Mouse (Mus musculus): ENCODE measurements around the gene Gm2001. TPM values are rescaled to one million over a fixed set of nuclear protein-coding genes. Genes with fewer than 3 reads are reported as not detected.
"Not testable (repeated sequence)": the region's sequence is repeated elsewhere in the genome, so short reads cannot be mapped to it uniquely, and the experiment has no call there.

The Gm2001 gene
- polyA plus RNA-seq (2012; rRNA removed): not detected in 2 replicates

DNA sequence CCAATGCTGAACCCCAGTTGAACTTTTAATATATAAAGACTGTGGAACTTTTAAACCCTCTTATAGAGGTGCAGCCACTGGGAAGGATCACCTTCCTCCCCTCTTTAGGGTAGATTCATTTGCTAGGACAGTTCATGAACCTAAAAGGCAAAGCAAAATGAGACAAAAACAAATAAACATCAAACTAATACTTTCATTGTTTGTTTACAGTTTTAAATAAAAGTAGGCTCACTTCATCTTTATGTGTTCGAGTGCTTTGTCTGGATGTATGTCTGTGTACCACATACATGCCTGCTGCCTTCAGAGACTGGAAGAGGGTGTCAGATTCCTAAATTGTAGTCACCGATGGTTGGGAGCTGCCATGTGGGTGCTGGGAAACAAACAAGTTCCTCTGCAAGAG, at the start of gene Gm2001:
Gm2001 (minus strand) TSS at position 101 of the 400 bp plus-strand sequence.
- DNase-seq (ENCODE audit: extremely low spot score in 1 of 2, low spot score in 1 of 2): not testable (repeated sequence)

DNA sequence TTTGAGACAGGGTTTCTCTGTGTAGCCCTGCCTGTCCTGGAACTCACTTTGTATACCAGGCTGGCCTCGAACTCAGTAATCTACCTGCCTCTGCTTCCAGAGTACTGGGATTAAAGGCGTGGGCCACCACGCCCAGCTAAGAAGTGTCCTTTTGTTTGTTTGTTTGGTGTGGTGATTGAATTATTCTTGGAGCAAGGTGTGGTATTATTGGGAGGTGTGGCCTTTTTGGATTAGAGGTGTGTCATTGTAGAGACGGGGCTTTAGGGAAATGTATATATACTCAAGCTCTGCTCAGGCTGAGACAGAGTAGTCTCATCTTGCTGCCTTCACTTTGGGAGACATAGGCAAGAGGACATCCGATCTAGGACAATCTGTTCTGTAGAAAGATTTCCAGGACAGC, 31.6 kb upstream of the Gm2001 start, which contains the start of gene Gm2016:
Gm2016 (plus strand) TSS at position 301 of the 400 bp plus-strand sequence.
- not testable (repeated sequence) for DNase-seq (ENCODE audit: extremely low spot score in 1 of 2, low spot score in 1 of 2)

DNA sequence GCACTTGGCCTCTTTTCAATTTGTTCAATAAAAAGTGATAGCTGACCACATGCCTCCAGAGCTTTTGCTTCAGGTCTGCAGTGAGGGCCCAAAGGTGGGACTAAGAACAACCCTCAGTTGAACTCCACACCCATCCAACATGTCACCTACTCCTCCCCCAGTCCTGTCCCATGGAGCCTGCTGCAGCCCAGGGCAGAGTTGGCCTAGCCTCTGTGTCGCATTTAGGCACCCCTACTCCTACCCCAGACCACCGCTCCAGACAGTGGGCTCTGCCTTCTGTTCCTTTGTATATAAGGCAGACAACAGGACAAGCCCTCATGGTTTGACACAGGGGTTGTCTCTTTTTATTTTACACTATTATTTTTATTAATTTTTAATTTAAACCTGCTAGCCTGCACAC, 21.9 kb upstream of the Gm2001 start:
- DNase-seq (ENCODE audit: extremely low spot score in 1 of 2, low spot score in 1 of 2): not testable (repeated sequence)

DNA sequence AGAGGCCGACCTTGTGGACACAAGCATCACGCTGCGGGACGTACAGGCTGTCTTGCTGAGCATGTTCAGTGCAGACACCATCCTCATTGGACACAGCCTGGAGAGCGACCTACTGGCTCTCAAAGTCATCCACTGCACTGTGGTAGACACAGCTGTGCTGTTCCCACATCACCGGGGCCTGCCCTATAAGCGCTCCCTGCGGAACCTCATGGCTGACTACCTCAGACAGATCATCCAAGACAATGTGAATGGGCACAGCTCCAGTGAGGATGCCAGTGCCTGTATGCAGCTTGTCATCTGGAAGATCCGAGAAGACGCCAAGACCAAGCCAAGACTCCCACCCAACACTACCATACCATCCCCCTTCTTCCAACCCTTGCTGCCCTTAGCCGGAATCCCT, 21.5 kb upstream of the Gm2001 start:
- DNase-seq (ENCODE audit: extremely low spot score in 1 of 2, low spot score in 1 of 2): not testable (repeated sequence)

DNA sequence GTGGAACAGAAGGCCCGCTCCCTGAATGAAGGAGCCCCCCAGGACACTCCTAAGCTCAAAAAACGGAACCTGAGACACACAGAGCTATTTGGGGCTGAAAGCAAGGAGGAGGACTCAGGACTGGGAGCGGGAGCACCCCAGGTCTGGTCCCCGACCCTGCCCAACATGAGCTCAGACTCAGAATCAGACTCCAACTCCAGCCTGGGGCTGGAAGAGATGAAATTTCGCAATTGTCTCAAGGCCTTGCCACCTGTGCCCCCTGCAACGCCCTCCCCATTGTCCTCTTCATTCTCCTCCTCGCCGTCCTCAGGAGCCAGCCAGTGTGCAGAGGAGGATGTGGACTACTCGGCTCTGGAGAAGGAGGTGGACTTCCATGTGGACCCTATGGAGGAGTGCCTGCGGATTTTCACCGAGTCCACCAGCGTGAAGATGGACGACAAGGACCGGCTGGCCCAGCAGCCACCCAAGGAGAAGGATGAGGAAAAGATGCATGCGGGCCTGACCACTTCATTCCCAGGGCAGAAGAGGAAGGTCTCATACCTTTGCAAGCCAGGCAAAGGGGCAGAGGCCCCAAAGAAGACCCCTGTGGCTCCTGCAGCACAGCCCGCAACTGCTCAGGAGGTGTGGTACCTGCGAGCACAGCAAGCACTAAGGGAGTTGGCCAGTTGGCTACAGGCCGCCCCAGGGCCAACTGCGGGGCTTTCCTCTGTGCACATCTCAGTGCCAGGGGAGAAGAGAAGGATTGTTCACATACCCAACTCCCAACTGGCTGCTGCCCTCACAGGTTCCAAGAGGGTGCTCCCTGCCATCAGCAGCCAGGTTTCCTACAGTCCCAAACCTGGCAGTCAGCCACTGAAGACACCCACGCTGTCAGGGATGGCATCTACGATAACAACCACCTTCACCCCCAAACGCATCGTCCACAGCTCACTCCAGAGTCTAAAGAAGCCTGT, 19.9 kb upstream of the Gm2001 start:
- not testable (repeated sequence) for DNase-seq (ENCODE audit: extremely low spot score in 1 of 2, low spot score in 1 of 2)

DNA sequence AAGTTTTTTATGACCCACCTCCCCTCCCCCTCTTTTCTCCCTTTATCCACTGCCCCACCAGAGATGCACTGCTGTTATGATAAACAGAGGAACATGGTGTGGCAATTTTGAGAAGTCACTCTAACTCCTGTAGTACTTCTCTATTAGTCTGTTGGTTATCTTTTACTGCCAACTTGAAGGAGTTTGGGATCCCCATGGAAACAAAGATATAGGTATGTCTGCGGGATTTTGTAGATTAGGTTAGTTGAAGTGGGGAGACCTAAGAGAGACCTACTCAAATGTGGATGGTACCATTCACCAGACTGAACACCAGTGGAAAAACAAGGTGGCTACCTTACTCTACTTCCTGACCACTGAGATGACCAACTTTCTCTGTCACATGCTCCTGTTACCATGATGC, 13.9 kb upstream of the Gm2001 start:
- not testable (repeated sequence) for DNase-seq (ENCODE audit: extremely low spot score in 1 of 2, low spot score in 1 of 2)

DNA sequence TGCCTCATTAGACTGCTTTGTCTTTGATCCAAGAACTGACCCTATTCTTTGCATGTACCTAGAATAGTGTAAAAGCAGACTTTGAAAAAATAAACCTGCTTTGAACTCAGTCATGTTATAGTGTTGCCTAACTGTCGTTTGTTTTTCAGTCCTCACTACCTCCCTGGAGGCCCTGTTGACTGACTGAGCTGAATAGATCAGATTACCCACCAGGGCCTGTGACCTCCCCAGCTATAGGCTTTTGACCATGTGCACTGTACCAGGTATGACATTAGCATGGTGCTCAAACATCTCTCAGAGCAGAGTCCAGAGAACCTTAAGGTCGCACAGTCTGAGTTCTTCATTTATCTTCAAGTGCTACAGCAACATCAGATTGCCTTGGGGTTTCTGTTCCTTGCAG, 8.5 kb upstream of the Gm2001 start:
- not testable (repeated sequence) for DNase-seq (ENCODE audit: extremely low spot score in 1 of 2, low spot score in 1 of 2)

DNA sequence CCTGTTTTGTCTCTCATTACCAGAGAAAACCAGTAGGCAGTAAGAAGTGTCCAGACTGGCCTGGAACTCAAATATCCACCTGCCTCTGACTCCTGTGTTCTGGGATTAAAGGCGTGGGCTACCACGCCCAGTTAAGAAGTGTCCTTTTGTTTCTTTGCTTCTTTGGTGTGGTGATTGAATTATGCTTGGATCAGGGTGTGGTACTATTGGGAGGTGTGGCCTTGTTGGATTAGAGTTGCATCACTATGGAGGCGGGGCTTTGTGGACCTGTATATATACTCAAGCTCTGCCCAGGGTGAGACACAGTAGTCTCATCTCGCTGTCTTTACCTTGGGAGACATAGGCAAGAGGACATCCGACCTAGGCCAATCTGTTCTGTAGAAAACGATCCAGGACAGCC, 25.9 kb downstream of the Gm2001 start, which contains the start of gene BB287469:
BB287469 (plus strand) TSS at position 301 of the 400 bp plus-strand sequence.
- DNase-seq (ENCODE audit: extremely low spot score in 1 of 2, low spot score in 1 of 2): not testable (repeated sequence)

DNA sequence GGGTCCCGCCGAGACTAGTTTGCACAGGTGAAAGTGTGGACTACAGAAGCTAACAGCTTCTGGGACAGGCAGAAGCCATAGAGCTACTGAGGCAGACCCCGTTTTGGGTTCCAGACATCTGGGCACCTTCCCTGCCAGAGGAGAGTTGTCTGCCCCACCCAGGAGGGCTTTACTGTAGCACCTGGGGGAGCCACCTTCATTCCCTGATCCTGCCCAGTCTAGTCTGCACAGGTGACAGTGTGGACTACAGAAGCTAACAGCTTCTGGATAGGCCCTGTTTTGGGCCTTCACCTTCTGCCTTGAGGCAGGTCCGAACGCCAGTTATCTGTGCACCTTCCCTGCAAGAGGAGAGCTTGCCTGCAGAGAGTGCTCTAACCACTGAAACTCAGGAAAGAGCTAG, 44.2 kb downstream of the Gm2001 start:
- not testable (repeated sequence) for DNase-seq (ENCODE audit: extremely low spot score in 1 of 2, low spot score in 1 of 2)

DNA sequence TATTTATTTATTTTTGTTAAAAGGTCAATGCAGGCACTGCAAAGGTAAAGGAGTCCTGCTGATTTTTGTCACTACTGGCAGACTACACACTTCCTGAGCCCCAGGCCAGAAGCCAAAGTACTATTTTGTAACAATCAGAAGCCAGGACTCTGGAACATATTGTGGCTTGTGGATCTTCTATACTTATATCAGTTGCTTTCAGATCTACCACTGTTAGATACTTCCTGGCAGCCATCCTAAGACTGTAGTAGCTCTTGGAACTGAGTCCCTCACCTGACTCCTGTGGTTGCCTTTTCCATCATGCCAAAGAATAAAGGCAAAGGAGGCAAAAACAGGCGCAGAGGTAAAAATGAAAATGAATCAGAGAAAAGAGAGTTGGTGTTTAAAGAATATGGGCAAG, 46.9 kb downstream of the Gm2001 start, which contains the start of gene Gm21936:
Gm21936 (plus strand) TSS at position 301 of the 400 bp plus-strand sequence.
- not testable (repeated sequence) for DNase-seq (ENCODE audit: extremely low spot score in 1 of 2, low spot score in 1 of 2)

Other genes starting within 250 kb of the Gm2001 start
- not detected in 2 replicates for gene Oog1, start 239.7 kb downstream of the Gm2001 start, polyA plus RNA-seq (2012; rRNA removed)
- not detected in 2 replicates for gene Gm4027, start 223.5 kb downstream of the Gm2001 start, polyA plus RNA-seq (2012; rRNA removed)
- gene Gm16381, start 197.7 kb downstream of the Gm2001 start, polyA plus RNA-seq (2012; rRNA removed): not detected in 2 replicates
- gene Gm21319, start 66.6 kb downstream of the Gm2001 start, polyA plus RNA-seq (2012; rRNA removed): not detected in 2 replicates
- not detected in 2 replicates for gene Gm21936, start 46.8 kb downstream of the Gm2001 start, polyA plus RNA-seq (2012; rRNA removed)
- not detected in 2 replicates for gene BB287469, start 25.8 kb downstream of the Gm2001 start, polyA plus RNA-seq (2012; rRNA removed)
- gene Gm2016, start 31.7 kb upstream of the Gm2001 start, polyA plus RNA-seq (2012; rRNA removed): not detected in 2 replicates
- not detected in 2 replicates for gene Gm2022, start 53.0 kb upstream of the Gm2001 start, polyA plus RNA-seq (2012; rRNA removed)
- not detected in 2 replicates for gene Gm2035, start 77.5 kb upstream of the Gm2001 start, polyA plus RNA-seq (2012; rRNA removed)
- gene Gm2042, start 111.7 kb upstream of the Gm2001 start, polyA plus RNA-seq (2012; rRNA removed): not detected in 2 replicates
- gene Gm2075, start 169.5 kb upstream of the Gm2001 start, polyA plus RNA-seq (2012; rRNA removed): not detected in 2 replicates
- gene Gm6803, start 176.4 kb upstream of the Gm2001 start, polyA plus RNA-seq (2012; rRNA removed): not detected in 2 replicates
- gene Gm2056, start 184.7 kb upstream of the Gm2001 start, polyA plus RNA-seq (2012; rRNA removed): not detected in 2 replicates
- not detected in 2 replicates for gene Gm16368, start 241.4 kb upstream of the Gm2001 start, polyA plus RNA-seq (2012; rRNA removed)

Measured in frontal cortex, adult 2 months (tissue).